Mouse (Mus musculus) brain, embryonic 14.5 days (tissue): ENCODE measurements around the gene Rnf214.

Source experiments
- CTCF ChIP-seq: fragments of 200-500 bp; IDR thresholded peaks from 2 replicates; pipeline ENCODE4 v1.5.1; 2012; ENCODE audit warnings: inconsistent platforms, mild to moderate bottlenecking, moderate library complexity, borderline replicate concordance; ENCODE audit not compliant: insufficient read depth, insufficient read length; ENCODE audit errors: extremely low read depth
- POLR2A ChIP-seq: fragments of 200-500 bp; IDR thresholded peaks from 2 replicates; pipeline ENCODE4 v1.6.1; 2012; ENCODE audit warnings: mild to moderate bottlenecking, inconsistent platforms, borderline replicate concordance; ENCODE audit not compliant: poor library complexity, insufficient read depth, insufficient read length, severe bottlenecking; ENCODE audit errors: extremely low read depth

DNA sequence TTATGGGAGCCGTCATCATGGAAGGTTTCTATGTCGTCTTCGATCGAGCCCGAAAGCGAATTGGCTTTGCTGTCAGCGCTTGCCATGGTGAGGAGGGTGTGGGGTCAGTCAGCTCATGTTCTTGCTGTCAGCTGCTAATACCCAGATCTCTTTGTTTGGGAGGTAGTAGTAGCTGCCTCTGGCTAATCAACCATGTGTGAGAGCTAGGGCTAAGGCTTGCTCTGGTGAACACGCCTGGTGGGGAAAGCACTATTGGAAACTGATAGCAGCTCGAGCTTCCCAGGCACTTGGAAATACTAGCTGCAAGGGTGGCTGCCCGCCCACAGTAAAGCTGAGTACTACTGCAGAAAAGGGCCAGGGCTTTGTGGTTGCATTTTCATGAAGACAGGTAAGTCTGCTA is 47.3 kb downstream of the Rnf214 start:
- TF ChIP-seq POLR2A (no peak), CTCF (no peak)
